Mouse (Mus musculus): ENCODE results near the gene Uhrf1. TPM values are rescaled to one million over a fixed set of nuclear protein-coding genes. Genes with fewer than 3 reads are reported as not detected.

The Uhrf1 gene
- total and polyA plus RNA-seq, 3 experiments = 115 to 201 (median 133) TPM

DNA sequence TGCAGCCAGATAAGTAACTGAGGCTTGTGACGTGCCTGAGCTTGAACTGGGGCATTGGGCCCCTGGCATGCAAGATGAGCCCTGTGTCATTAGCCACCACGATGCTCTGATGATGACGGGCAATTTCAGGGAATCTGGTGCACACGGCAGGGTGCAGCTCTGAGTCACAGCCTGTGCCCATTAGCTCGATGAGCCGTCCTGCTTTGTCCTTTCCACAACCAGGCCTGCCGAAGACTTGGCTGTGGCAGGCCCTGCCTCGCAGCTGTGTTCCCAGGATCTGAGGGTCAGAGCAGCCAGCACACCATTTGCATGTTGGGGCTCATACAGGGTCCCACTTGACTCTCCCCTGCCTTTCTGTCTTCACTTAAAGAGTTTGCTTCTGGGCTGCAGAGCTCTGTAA lies 57.3 kb downstream of the Uhrf1 start:
- H3K4me3 ChIP-seq (ENCODE audit: control insufficient read depth in 1 of 2, insufficient read depth in 1 of 2, low read depth in 2 of 2, low read length in 2 of 2) = no peak overlapping the region
- no peak for DNase-seq (ENCODE audit: low read depth, low spot score)
- H3K9ac ChIP-seq (ENCODE audit: control insufficient read depth, low read depth, low read length, poor library complexity, severe bottlenecking) = no peak overlapping the region
- TF ChIP-seq MAZ (IDR thresholded peaks at IDR 0.05; ENCODE audit: low read depth, low read length) (no peak), USF2 (IDR thresholded peaks at IDR 0.05; ENCODE audit: borderline replicate concordance in 1 of 2, insufficient read depth in 1 of 2, low read depth in 1 of 2, low read length in 2 of 2) (no peak), BHLHE40 (IDR thresholded peaks at IDR 0.05; ENCODE audit: borderline replicate concordance, low read depth, low read length) (no peak), RAD21 (IDR thresholded peaks at IDR 0.05; ENCODE audit: low read depth, low read length) (no peak), GABPA (IDR thresholded peaks at IDR 0.05; ENCODE audit: low read depth, low read length) (no peak), RCOR1 (IDR thresholded peaks at IDR 0.05; ENCODE audit: low read depth, low read length) (no peak), NELFE (IDR thresholded peaks at IDR 0.05; ENCODE audit: low read depth, low read length) (no peak), MAX (IDR thresholded peaks at IDR 0.05; ENCODE audit: low read length) (no peak), MAFK (IDR thresholded peaks at IDR 0.05; ENCODE audit: borderline replicate concordance, low read depth, low read length) (no peak), JUND (IDR thresholded peaks at IDR 0.05; ENCODE audit: low read depth, low read length) (no peak)
- H3K27ac ChIP-seq (ENCODE audit: control insufficient read depth, low read depth, low read length) = no peak overlapping the region
- no peaks in the 10 kb centered on the region for H3K79me2 ChIP-seq (ENCODE audit: control insufficient read depth, insufficient read depth, low read length, poor library complexity)
- no peaks in the 10 kb centered on the region for H3K27me3 ChIP-seq (ENCODE audit: control insufficient read depth in 1 of 2, insufficient read depth in 2 of 2, low read length in 2 of 2)
- H3K36me3 ChIP-seq (ENCODE audit: control insufficient read depth in 1 of 2, insufficient read depth in 2 of 2, low read length in 2 of 2) = no peaks in the 10 kb centered on the region
- H3K9me3 ChIP-seq (replicated peaks; ENCODE audit: insufficient read depth, low read length) = no peaks in the 10 kb centered on the region
- H3K4me1 ChIP-seq (ENCODE audit: control insufficient read depth in 1 of 2, insufficient read depth in 2 of 2, low read length in 2 of 2) = no peaks in the 10 kb centered on the region

DNA sequence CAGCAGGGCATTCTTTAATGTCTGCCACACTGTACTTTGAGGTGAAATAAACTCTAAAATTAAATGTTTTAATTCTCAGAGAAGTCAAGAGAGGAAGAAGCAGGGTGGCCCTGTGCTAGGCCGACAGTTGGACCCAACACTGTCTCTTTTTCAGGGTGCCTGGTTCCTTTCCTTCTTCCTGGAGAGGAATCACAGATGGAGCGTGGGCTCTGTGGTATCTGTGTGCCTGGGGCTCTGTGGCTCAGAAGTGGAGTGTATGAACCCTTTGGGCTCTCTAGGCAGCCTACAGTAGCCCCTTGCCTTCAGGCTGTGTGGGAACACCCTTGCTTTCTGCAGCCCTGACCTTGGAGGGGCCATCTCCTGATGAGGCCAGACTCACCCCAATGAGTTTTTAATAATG lies 58.4 kb downstream of the Uhrf1 start:
- Histone ChIP-seq H3K79me2 (ENCODE audit: control insufficient read depth, insufficient read depth, low read length, poor library complexity) (no peaks in the 10 kb centered on the region), H3K9ac (ENCODE audit: control insufficient read depth, low read depth, low read length, poor library complexity, severe bottlenecking) (no peak overlapping the region), H3K4me1 (ENCODE audit: control insufficient read depth in 1 of 2, insufficient read depth in 2 of 2, low read length in 2 of 2) (no peaks in the 10 kb centered on the region), H3K9me3 (replicated peaks; ENCODE audit: insufficient read depth, low read length) (no peaks in the 10 kb centered on the region), H3K27me3 (ENCODE audit: control insufficient read depth in 1 of 2, insufficient read depth in 2 of 2, low read length in 2 of 2) (no peaks in the 10 kb centered on the region), H3K36me3 (ENCODE audit: control insufficient read depth in 1 of 2, insufficient read depth in 2 of 2, low read length in 2 of 2) (no peaks in the 10 kb centered on the region), H3K4me3 (ENCODE audit: control insufficient read depth in 1 of 2, insufficient read depth in 1 of 2, low read depth in 2 of 2, low read length in 2 of 2) (no peak overlapping the region), H3K27ac (ENCODE audit: control insufficient read depth, low read depth, low read length) (no peak overlapping the region)
- no peak for DNase-seq (ENCODE audit: low read depth, low spot score)
- TF ChIP-seq UBTF (IDR thresholded peaks at IDR 0.05; ENCODE audit: borderline replicate concordance, insufficient read depth, low read depth, low read length) (no peak), CTCF (IDR thresholded peaks at IDR 0.05 in 2 of 3, conservative IDR thresholded peaks at IDR 0.05 in 1 of 3; ENCODE audit: control insufficient read depth in 1 of 3, insufficient read depth in 1 of 3, low read depth in 2 of 3, low read length in 3 of 3, poor library complexity in 1 of 3, severe bottlenecking in 1 of 3) (no peak), ELF1 (IDR thresholded peaks at IDR 0.05; ENCODE audit: low read depth, low read length) (no peak), BHLHE40 (IDR thresholded peaks at IDR 0.05; ENCODE audit: borderline replicate concordance, low read depth, low read length) (no peak)
